44 mouse cellular contexts compared by ENCODE assay signal in the genomic region with DNA sequence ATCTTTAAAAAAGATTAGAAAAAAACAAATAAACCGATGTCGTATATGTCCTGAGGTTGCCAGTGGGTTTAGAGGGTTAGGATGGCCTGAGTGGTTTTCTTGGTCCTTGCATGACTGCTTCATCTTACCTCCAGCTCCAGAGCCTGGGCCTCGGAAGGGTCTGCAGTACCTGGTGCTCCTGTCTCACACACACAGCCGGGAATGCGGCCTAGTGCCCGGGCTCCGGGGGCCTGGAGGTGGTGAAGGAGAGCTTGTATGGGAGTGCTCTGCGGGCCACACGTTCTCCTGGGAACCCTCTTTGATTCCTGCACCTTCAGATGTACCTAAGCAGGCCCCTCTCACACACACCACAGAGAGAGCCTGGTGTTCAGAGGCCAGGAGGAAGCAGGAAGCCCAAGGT. TPM values are rescaled to one million over a fixed set of nuclear protein-coding genes. Genes with fewer than 3 reads are reported as not detected.
"Had no signal": no experiment of that assay in that cellular context is flagged by ENCODE, and none has a peak within 500 bp of the region (broad histone marks: within the 10 kb centered on the region; RNA-seq: fewer than 3 reads in every experiment).

No protein-coding gene starts in this region.

- H3K4me3 ChIP-seq: layer of hippocampus, adult 2 months had no signal

- DNase-seq: heart, postnatal 10 days; heart, postnatal 14 days; heart, postnatal 36 days; heart, postnatal 4 days; kidney, adult 11 months; kidney, adult 18-20 months; kidney, adult 2 months; kidney, postnatal 10 days; kidney, postnatal 14 days; kidney, postnatal 25 days; kidney, postnatal 36 days; kidney, postnatal 4 days; layer of hippocampus, adult 9-11 months; layer of hippocampus, postnatal 36 days had no signal

- H3K9ac ChIP-seq: heart, embryonic 12.5 days; heart, embryonic 15.5 days; hindbrain, embryonic 12.5 days; hindbrain, embryonic 14.5 days had no signal

- H3K27ac ChIP-seq: heart, embryonic 13.5 days; heart, embryonic 15.5 days; hindbrain, embryonic 12.5 days; hindbrain, embryonic 13.5 days; hindbrain, embryonic 14.5 days; hindbrain, embryonic 15.5 days; layer of hippocampus, adult 2 months; left cerebral cortex, adult 2 months had no signal

- H3K36me3 ChIP-seq: heart, embryonic 15.5 days; intestine, embryonic 15.5 days had no signal

- H3K27me3 ChIP-seq: heart, embryonic 12.5 days; heart, embryonic 13.5 days; heart, embryonic 15.5 days; hindbrain, embryonic 13.5 days; hindbrain, embryonic 15.5 days; intestine, embryonic 15.5 days; kidney, embryonic 15.5 days had no signal

RNA-seq across cellular contexts. Expression of a gene that starts 34.1 kb away (rescaled TPM):
- total RNA-seq: heart, postnatal 10 days; heart, postnatal 14 days; heart, postnatal 25 days; heart, postnatal 36 days; heart, postnatal 4 days; hindbrain, postnatal 0 days; layer of hippocampus, adult 18-20 months; layer of hippocampus, adult 2 months; layer of hippocampus, adult 8-10 months; layer of hippocampus, postnatal 10 days; layer of hippocampus, postnatal 14 days; layer of hippocampus, postnatal 25 days; layer of hippocampus, postnatal 36 days; left cerebral cortex, adult 18-20 months; left cerebral cortex, adult 2 months; left cerebral cortex, adult 8-10 months; left cerebral cortex, postnatal 10 days had no signal
- polyA plus RNA-seq: heart, embryonic 12.5 days; heart, embryonic 13.5 days; heart, embryonic 14.5 days; heart, embryonic 15.5 days; heart, postnatal 0 days; hindbrain, embryonic 11.5 days; hindbrain, embryonic 14.5 days; hindbrain, embryonic 15.5 days; hindbrain, postnatal 0 days; inflammation-experienced regulatory T-cells, adult 6 months; intestine, embryonic 14.5 days; intestine, embryonic 15.5 days; intestine, embryonic 16.5 days; intestine, postnatal 0 days; kidney, adult 2 months; kidney, embryonic 14.5 days; kidney, embryonic 15.5 days; kidney, embryonic 16.5 days had no signal
